In the genomic region with DNA sequence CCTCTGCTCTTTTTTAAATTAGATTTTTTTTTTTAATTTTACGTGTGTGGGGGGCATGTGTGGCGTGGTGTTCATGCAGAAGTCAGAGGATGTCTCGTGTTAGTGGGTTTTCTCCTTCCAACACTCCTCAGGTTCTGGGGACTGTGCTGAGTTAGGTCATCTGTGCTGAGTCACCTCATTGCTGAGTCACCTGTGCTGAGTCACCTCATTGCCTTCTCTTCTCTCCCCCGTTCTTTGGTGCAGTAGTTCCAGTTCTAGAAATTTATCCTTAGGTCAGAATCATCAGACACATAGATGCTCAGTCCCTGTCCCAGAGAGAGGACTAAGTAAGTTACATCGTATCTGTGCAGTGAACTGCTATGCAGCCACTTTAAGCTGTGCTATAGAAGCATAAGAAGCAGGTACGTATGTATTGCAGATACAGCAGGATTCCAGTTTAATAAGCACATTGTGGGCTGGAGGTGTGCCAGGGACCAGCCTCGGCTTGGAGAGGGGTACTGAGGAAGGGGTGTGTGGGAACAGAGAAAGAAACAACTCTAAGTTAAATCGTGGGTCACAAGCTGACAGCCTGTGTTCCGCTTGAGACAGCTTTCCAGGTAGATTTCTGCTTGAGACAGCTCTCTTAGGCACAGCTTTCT, we compare ENCODE assay signal across 19 mouse cellular contexts. TPM values are rescaled to one million over a fixed set of nuclear protein-coding genes. Genes with fewer than 3 reads are reported as not detected.
A peak's percentile ranks its signal among the peaks of the same experiment; 100 is the strongest.
DNase-seq lines count a peak whose midpoint lies in the region; ATAC-seq lines count a peak whose summit lies in the region.
"Had no signal": no experiment of that assay in that cellular context is flagged by ENCODE, and none has a peak within 500 bp of the region (broad histone marks: within the 10 kb centered on the region; RNA-seq: fewer than 3 reads in every experiment).

No protein-coding gene starts in this region.

- no peaks in the 10 kb centered on the region for H3K27me3 ChIP-seq in heart, embryonic 11.5 days (ENCODE audit: control insufficient read depth, insufficient read depth, low read length)
- no peaks in the 10 kb centered on the region for H3K27me3 ChIP-seq in liver, embryonic 12.5 days (replicated peaks)
- H3K27me3 ChIP-seq: forebrain, embryonic 12.5 days; heart, embryonic 15.5 days; hindbrain, embryonic 15.5 days; neural tube, embryonic 13.5 days had no signal

- 0 out of 2 replicates have a peak overlapping the region, but pooled peaks have one; percentile 10 for H3K4me2 ChIP-seq in heart, embryonic 11.5 days
- H3K4me2 ChIP-seq in liver, embryonic 12.5 days = peak overlapping the region; percentile 42
- H3K4me2 ChIP-seq: forebrain, embryonic 12.5 days; heart, embryonic 15.5 days; hindbrain, embryonic 15.5 days; neural tube, embryonic 13.5 days had no signal

- H3K4me1 ChIP-seq in heart, embryonic 11.5 days (ENCODE audit: control insufficient read depth, insufficient read depth, low read length) = no peaks in the 10 kb centered on the region
- H3K4me1 ChIP-seq in liver, embryonic 12.5 days = peaks cover 37% of the 10 kb centered on the region
- H3K4me1 ChIP-seq: hindbrain, embryonic 15.5 days had no signal

- H3K9ac ChIP-seq in heart, embryonic 11.5 days (ENCODE audit: low read depth, low read length) = no peak overlapping the region
- 0 out of 2 replicates have a peak overlapping the region, but pooled peaks have one; percentile 1 for H3K9ac ChIP-seq in liver, embryonic 12.5 days
- H3K9ac ChIP-seq: forebrain, embryonic 12.5 days; heart, embryonic 15.5 days; hindbrain, embryonic 15.5 days; neural tube, embryonic 13.5 days had no signal

- no peaks in the 10 kb centered on the region for H3K9me3 ChIP-seq in heart, embryonic 11.5 days (replicated peaks; ENCODE audit: control insufficient read depth, low read length)
- no peaks in the 10 kb centered on the region for H3K9me3 ChIP-seq in liver, embryonic 12.5 days (replicated peaks)
- H3K9me3 ChIP-seq: forebrain, embryonic 12.5 days; heart, embryonic 15.5 days; hindbrain, embryonic 15.5 days; neural tube, embryonic 13.5 days had no signal

- H3K27ac ChIP-seq in heart, embryonic 11.5 days (ENCODE audit: low read depth, low read length) = peak overlapping the region; percentile 3; the same call in 1 of the 2 replicates
- peak overlapping the region; percentile 82 for H3K27ac ChIP-seq in liver, embryonic 12.5 days
- H3K27ac ChIP-seq: forebrain, embryonic 12.5 days; heart, embryonic 15.5 days; hindbrain, embryonic 15.5 days; neural tube, embryonic 13.5 days had no signal

- no peak for DNase-seq in heart, postnatal 25 days (ENCODE audit: low spot score)
- peak; percentile 57 for DNase-seq in 416B (ENCODE audit: low read depth)
- DNase-seq in adrenal gland, postnatal 14 days = peak; percentile 37
- DNase-seq in gastrocnemius, adult 8-10 months (ENCODE audit: low spot score in 2 of 2) = no peak
- no peak for DNase-seq in kidney, postnatal 25 days
- no peak for DNase-seq in urinary bladder, adult 18-20 months (ENCODE audit: low spot score in 2 of 2)
- DNase-seq: cerebellum, adult 9-10 months; gastrocnemius, postnatal 10 days; kidney, adult 18-20 months; lung, postnatal 14 days; thymus, postnatal 14 days had no signal

- intact Hi-C loops in heart, postnatal 25 days (cut with DNase I) = no loop called here

- peaks cover 15% of the 10 kb centered on the region for H3K36me3 ChIP-seq in heart, embryonic 11.5 days (ENCODE audit: control insufficient read depth, insufficient read depth, low read length)
- no peaks in the 10 kb centered on the region for H3K36me3 ChIP-seq in liver, embryonic 12.5 days

- WGBS in heart, embryonic 11.5 days (ENCODE audit: insufficient replicate concordance) = 77% methylated on average over 9 of the region's 9 CpGs
- WGBS in liver, embryonic 12.5 days (ENCODE audit: insufficient replicate concordance) = 65% methylated on average over 9 of the region's 9 CpGs

- ATAC-seq in heart, embryonic 11.5 days (replicated peaks; ENCODE audit: insufficient number of reproducible peaks, low FRiP score, low TSS enrichment) = peak; percentile 79
- peak; percentile 92 for ATAC-seq in liver, embryonic 12.5 days
- ATAC-seq: midbrain, embryonic 16.5 days had no signal

- no peak overlapping the region for H3K4me3 ChIP-seq in heart, embryonic 11.5 days (ENCODE audit: low read depth, low read length)
- no peak overlapping the region for H3K4me3 ChIP-seq in liver, embryonic 12.5 days
- H3K4me3 ChIP-seq: forebrain, embryonic 12.5 days; heart, embryonic 15.5 days; hindbrain, embryonic 15.5 days; layer of hippocampus, adult 2 months; neural tube, embryonic 13.5 days had no signal

RNA-seq across cellular contexts. Expression of gene Clstn1, which starts 46.5 kb away (rescaled TPM):
- polyA plus RNA-seq in heart, embryonic 11.5 days (2014; fragmentation: Nextera tagmentation; extraction: Ambion mirVana) = 12.3 and 18.1 TPM in 2 replicates
- total RNA-seq in heart, postnatal 25 days (2021) = 10 to 100 TPM; 80.7 to 84.0 TPM
- total RNA-seq in adrenal gland, postnatal 14 days (2021) = 69.1 and 76.7 TPM in 2 replicates
- 6.2 and 6.9 TPM in 2 replicates for polyA plus RNA-seq in liver, embryonic 12.5 days (2016; fragmentation: Nextera tagmentation; extraction: Ambion mirVana)
- 10 to 100 TPM; 17.1 to 25.6 (median 24.8) TPM for total RNA-seq in gastrocnemius, adult 8-10 months (2022)

Comparison
In these comparisons a context has a peak if more than half of its experiments do, and no peak if none do; other contexts are left out.
1. DNase-seq: peak in 416B (single experiment) and adrenal gland, postnatal 14 days (single experiment); none in heart, postnatal 25 days (single experiment), gastrocnemius, adult 8-10 months (0 of 2), kidney, postnatal 25 days (0 of 2) and urinary bladder, adult 18-20 months (0 of 2).